7 mouse cellular contexts compared by ENCODE assay signal in genomic region chr4:82089657-82090056, GRCm38 (mm10).
"Had no signal": no experiment of that assay in that cellular context is flagged by ENCODE, and none has a peak within 500 bp of the region (broad histone marks: within the 10 kb centered on the region; RNA-seq: fewer than 3 reads in every experiment).

No protein-coding gene starts in this region.

- DNase-seq: lung, adult 2 months; lung, postnatal 14 days; lung, postnatal 36 days; right cerebral cortex, postnatal 14 days; thymus, adult 18-20 months; thymus, postnatal 14 days; thymus, postnatal 36 days had no signal
